Mouse (Mus musculus) midbrain, embryonic 15.5 days (tissue): Measurements from ENCODE around the gene Bach2. TPM values are rescaled to one million over a fixed set of nuclear protein-coding genes. Genes with fewer than 3 reads are reported as not detected.

Experiments
- ATAC-seq: fragments of 200-750 bp; cut with Nextera tagmentation; replicated peaks from 2 replicates; pipeline ENCODE4 v1.8.0; 2017; ENCODE audit warnings: moderate TSS enrichment
- H3K27ac ChIP-seq: fragments of 300-500 bp; sonication (generic); 2 replicates; pipeline ENCODE4 v1.5.1; 2015; ENCODE audit warnings: mild to moderate bottlenecking, inconsistent platforms
- H3K27me3 ChIP-seq: fragments of 300-500 bp; sonication (generic); replicated peaks from 2 replicates; pipeline ENCODE4 v1.6.1; 2015; ENCODE audit warnings: inconsistent platforms
- H3K36me3 ChIP-seq: fragments of 300-500 bp; sonication (generic); replicated peaks from 2 replicates; pipeline ENCODE4 v1.6.1; 2015; ENCODE audit warnings: inconsistent platforms
- H3K4me1 ChIP-seq: fragments of 300-500 bp; sonication (generic); 2 replicates; pipeline ENCODE4 v1.6.1; 2015; ENCODE audit warnings: inconsistent platforms
- H3K4me2 ChIP-seq: fragments of 300-500 bp; sonication (generic); 2 replicates; pipeline ENCODE4 v1.6.1; 2015; ENCODE audit warnings: inconsistent platforms, mild to moderate bottlenecking, moderate library complexity
- H3K4me3 ChIP-seq: fragments of 300-500 bp; sonication (generic); 2 replicates; pipeline ENCODE4 v1.5.1; 2015; ENCODE audit warnings: mild to moderate bottlenecking, inconsistent platforms
- H3K9ac ChIP-seq: fragments of 300-500 bp; sonication (generic); 2 replicates; pipeline ENCODE4 v1.6.1; 2015; ENCODE audit warnings: mild to moderate bottlenecking, inconsistent platforms
- H3K9me3 ChIP-seq: fragments of 300-500 bp; sonication (generic); 2 replicates; pipeline ENCODE4 v1.6.1; 2016; ENCODE audit warnings: inconsistent platforms
- WGBS: fragments of 180-500 bp; shearing (Covaris S2); methylation state at CpG from one replicate; pipeline ENCODE4 v1.1.7; 2015; ENCODE audit warnings: mixed read lengths; 5-methylcytosine and 5-hydroxymethylcytosine counted together
- polyA plus RNA-seq: library from polyadenylated mRNA; unstranded; fragments of >200 nt; fragmentation: Nextera tagmentation; extraction: Ambion mirVana; gene quantifications from 2 replicates; pipeline ENCODE4 v1.2.1, GENCODE M21; 2015

Gene Bach2
- polyA plus RNA-seq, 1 experiment from 2014 or later, result 22.3 TPM

DNA sequence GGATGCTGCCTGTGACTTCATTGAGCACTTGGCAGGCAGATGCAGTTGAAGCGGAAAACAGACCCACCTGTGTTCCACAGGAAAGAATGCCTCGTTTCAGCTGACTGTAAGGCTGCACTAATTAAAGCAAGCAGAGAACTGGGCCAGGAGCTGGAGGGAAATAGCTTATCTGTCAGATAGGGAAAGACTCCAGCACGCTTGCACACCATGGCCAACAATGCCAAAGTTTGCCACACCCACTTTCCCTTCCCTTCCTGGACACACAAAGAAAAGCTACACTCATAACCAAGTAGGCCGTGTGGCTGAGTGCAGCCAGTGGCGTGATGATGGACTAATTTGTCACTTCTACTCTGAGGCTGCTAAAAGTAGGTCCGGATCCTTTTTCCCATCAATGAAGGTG, 268.4 kb downstream of the Bach2 start:
- Histone ChIP-seq H3K27ac (no peak overlapping the region), H3K9ac (no peak overlapping the region), H3K27me3 (no peaks in the 10 kb centered on the region), H3K36me3 (no peaks in the 10 kb centered on the region), H3K4me1 (peaks cover 26% of the 10 kb centered on the region), H3K4me2 (no peak overlapping the region), H3K4me3 (no peak overlapping the region), H3K9me3 (no peaks in the 10 kb centered on the region)
- ATAC-seq, result no peak
- 84% methylated on average over 6 of the region's 6 CpGs for WGBS

DNA sequence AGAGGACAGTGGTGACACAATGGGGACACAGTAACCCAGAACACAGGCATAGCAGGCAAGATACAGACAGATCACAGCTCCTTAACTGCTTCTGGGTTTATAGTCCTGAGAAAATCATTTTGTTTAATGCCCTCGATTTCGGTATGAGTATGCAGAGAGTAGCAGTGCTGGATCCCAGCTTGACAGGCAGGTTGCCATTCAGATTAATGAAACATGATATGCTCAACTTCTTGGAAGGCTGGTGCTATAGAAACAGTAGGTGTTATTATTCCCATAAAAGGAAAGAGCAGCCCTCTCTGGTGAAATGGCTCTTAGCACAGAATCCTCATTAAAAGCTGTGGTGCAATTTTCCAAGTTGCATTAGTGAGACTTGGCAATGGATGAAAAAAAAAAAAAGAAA, 270.0 kb downstream of the Bach2 start:
- H3K4me3 ChIP-seq, result no peak overlapping the region
- no peaks in the 10 kb centered on the region for H3K36me3 ChIP-seq
- H3K27ac ChIP-seq, result peak overlapping the region; percentile 72
- no peaks in the 10 kb centered on the region for H3K27me3 ChIP-seq
- WGBS, result 9% methylated on average over 2 of the region's 2 CpGs
- 0 out of 2 replicates have a peak overlapping the region, but pooled peaks have one; percentile 2 for H3K4me2 ChIP-seq
- no peaks in the 10 kb centered on the region for H3K9me3 ChIP-seq
- no peak overlapping the region for H3K9ac ChIP-seq
- ATAC-seq, result peak; percentile 50; the same call in 1 of the 2 replicates
- peaks cover 26% of the 10 kb centered on the region for H3K4me1 ChIP-seq

DNA sequence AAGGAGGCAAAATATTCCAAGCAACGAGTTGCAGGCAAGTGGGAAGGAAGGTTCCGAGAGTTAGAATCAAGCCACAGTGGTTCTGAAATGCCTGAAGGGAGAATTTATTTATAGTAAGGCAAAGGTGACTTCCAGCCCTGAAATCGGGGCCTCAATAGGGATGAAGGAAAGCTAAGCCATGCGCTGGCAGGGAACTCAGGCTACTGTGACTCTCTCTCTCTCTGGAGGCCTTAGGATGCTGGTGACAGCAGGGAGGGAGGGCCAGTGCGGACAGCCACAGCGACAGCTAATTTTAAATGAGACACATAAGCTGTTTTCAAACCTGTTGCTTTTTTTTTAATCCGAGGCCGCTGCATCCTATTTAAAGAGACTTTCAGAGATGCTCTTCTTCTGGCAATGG, 270.4 kb downstream of the Bach2 start:
- no peak overlapping the region for H3K4me3 ChIP-seq
- H3K27ac ChIP-seq, result peak overlapping the region; percentile 72
- H3K4me1 ChIP-seq, result peaks cover 26% of the 10 kb centered on the region
- H3K36me3 ChIP-seq, result no peaks in the 10 kb centered on the region
- H3K9me3 ChIP-seq, result no peaks in the 10 kb centered on the region
- 0 out of 2 replicates have a peak overlapping the region, but pooled peaks have one; percentile 2 for H3K4me2 ChIP-seq
- ATAC-seq, result 0 out of 2 replicates have a peak, but pooled peaks have one; percentile 58
- WGBS, result 16% methylated on average over 8 of the region's 8 CpGs
- H3K27me3 ChIP-seq, result no peaks in the 10 kb centered on the region
- no peak overlapping the region for H3K9ac ChIP-seq

DNA sequence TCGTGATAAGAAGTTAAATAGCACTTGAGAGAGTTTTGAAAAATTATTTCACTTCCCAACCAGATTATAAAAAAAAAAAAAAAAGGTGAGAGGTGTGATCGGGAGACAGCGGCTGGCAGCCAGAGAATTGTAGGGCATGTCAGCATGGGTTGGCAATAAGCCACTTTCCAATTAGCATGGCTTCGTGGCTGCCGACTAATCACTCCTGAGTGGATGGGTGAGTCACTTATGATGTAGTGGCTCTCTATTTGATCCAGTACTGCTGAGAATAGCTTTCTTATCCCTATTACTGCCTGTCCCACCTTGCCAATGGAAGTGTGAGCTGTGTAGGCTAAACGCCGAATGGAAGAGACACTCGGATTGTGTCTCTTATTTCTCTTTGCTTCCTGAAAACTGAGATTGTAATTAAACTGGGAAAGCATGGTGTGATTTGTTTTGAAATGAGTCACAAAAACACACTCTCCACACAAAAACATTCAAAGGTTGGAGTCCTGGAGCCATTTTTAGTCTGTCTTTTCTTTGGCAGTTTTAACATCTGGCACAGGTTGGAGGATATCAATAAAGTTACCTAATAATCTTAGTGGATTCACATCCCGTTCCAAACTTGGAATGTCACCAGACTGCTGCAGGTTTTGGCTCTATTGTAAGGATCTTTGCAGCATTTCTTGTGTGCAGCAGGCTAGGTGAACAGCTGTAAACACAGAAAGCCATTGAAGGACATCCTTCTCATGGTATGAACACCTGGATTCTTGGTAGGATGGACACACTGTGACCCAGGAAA, 271.4 kb downstream of the Bach2 start:
- 0 out of 2 replicates have a peak overlapping the region, but pooled peaks have one; percentile 8 for H3K27ac ChIP-seq
- H3K9ac ChIP-seq, result no peak overlapping the region
- H3K9me3 ChIP-seq, result no peaks in the 10 kb centered on the region
- H3K4me1 ChIP-seq, result peaks cover 26% of the 10 kb centered on the region
- no peak overlapping the region for H3K4me3 ChIP-seq
- H3K4me2 ChIP-seq, result no peak overlapping the region
- no peaks in the 10 kb centered on the region for H3K27me3 ChIP-seq
- peak; percentile 25; the same call in 1 of the 2 replicates for ATAC-seq
- WGBS, result 50% methylated on average over 9 of the region's 9 CpGs
- H3K36me3 ChIP-seq, result no peaks in the 10 kb centered on the region

DNA sequence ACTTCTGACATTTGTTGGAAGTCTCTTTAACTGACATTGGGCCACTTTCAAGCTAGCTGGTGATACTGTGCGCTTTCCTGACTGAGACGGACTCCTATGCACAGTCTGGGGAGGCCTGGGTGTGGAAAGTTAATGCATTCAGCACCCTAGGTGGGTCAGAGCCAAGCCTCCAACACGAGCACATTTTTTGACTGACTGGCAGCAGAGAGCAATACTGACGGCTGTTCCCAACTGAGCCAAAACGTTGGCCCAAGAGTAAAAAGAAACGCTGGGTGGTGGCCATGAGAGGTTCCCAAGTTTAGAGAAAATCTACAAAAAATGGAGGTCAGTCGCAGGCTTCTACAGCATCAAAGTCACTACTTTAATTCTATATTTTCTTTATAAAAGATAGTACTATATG, 272.3 kb downstream of the Bach2 start:
- no peak overlapping the region for H3K4me3 ChIP-seq
- no peaks in the 10 kb centered on the region for H3K36me3 ChIP-seq
- peaks cover 26% of the 10 kb centered on the region for H3K4me1 ChIP-seq
- no peak overlapping the region for H3K27ac ChIP-seq
- ATAC-seq, result no peak
- H3K9me3 ChIP-seq, result no peaks in the 10 kb centered on the region
- H3K27me3 ChIP-seq, result no peaks in the 10 kb centered on the region
- H3K9ac ChIP-seq, result no peak overlapping the region
- 63% methylated on average over 7 of the region's 7 CpGs for WGBS
- H3K4me2 ChIP-seq, result no peak overlapping the region

DNA sequence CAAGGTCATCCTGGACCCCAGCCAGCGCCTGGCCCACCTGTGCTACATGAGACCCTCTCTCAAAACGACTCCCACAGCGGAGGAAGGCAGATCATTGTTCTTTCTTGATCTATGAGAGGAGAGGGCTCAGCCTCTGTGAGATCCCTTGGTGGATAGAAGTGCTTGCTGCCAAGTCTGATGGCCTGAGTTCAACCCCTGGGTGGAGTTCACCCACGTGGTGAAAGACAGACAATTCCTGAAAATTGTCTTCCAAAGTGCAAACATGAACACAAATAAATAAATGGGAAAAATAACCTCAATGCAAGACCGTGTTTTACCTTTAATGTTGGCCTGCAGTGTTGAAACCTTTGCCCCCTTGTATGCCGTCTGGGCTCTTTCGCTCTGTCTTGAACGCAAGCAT, 277.5 kb downstream of the Bach2 start:
- peaks cover 11% of the 10 kb centered on the region for H3K4me1 ChIP-seq
- no peaks in the 10 kb centered on the region for H3K9me3 ChIP-seq
- no peak overlapping the region for H3K9ac ChIP-seq
- H3K27me3 ChIP-seq, result no peaks in the 10 kb centered on the region
- WGBS, result 89% methylated on average over 8 of the region's 8 CpGs
- no peak for ATAC-seq
- no peaks in the 10 kb centered on the region for H3K36me3 ChIP-seq
- no peak overlapping the region for H3K4me3 ChIP-seq
- H3K27ac ChIP-seq, result no peak overlapping the region
- no peak overlapping the region for H3K4me2 ChIP-seq

DNA sequence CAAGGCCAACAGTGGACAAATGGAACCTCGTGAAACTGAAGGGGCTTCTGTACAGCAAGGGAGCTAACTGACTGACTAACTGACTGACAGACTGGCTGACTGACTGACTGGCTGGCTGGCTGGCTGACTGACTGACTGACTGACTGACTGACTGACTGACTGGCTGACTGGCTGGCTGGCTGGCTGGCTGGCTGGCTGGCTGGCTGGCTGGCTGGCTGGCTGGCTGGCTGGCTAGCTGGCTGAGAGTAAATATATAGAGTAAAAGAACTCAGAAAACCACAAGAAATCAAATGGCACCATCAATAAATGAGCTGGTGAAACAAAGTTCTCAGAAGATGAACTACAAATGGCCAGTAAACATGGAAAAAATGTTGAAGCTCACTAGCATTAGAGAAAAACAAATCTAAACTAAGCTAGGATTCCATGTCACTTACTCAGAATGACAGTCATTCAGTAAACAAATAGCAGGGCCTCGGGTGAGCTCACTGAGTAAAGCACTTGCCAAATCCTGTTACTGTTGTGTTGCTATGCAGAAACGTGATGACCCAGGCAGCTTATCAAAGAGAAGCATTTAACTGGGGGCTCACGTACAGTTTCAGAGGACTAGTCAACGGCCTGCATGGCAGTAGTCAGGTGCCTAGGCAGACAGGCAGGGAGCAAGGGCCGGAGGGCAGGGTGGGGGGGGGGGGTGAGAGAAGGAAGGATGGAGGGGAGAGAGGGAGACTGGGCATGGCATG, 280.4 kb downstream of the Bach2 start:
- no peak overlapping the region for H3K27ac ChIP-seq

DNA sequence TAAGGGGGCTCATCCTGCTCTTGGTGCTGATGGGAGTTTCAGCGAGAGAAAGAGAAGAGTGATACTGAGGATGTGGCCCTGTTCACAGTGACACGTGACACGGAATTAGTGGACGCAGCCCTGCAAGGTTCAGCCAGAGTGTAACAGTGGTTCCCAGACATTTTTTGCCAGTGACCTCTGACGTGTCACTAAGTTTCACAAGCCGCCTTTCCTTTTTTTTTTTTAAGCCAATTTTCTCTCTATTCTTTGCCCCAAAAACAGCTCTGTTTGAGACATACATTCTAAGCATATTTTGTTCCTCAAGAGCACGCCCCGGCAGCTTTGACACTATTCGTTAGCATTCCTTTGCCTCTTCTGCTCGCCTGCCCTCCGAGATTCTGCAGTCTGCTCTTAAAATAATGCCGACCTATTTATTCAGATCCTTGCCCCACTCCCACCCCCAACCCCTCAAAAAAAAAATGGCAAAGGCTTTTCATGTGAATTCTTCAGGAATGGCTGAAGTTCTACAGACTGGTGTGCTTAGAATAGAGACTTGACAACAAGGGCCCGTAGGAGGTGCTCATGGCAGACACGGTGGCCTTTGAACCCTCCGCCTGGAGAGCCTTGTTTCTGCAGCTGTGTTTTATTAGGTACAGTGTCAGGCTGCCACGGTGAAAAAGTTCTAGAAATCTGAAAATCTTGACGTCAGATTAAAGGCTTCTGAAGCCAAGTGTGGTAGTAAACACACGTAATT, 282.2 kb downstream of the Bach2 start:
- Histone ChIP-seq H3K27me3 (no peaks in the 10 kb centered on the region), H3K4me2 (no peak overlapping the region), H3K4me1 (peaks cover 13% of the 10 kb centered on the region), H3K27ac (no peak overlapping the region), H3K9ac (no peak overlapping the region), H3K9me3 (no peaks in the 10 kb centered on the region), H3K36me3 (no peaks in the 10 kb centered on the region), H3K4me3 (no peak overlapping the region)
- no peak for ATAC-seq
- WGBS, result 28% methylated on average over 18 of the region's 18 CpGs

More for the DNA sequence above, 280.4 kb downstream of the Bach2 start:
- Histone ChIP-seq H3K27me3 (no peaks in the 10 kb centered on the region), H3K36me3 (no peaks in the 10 kb centered on the region), H3K4me2 (no peak overlapping the region), H3K4me1 (peaks cover 13% of the 10 kb centered on the region), H3K4me3 (no peak overlapping the region), H3K9me3 (no peaks in the 10 kb centered on the region), H3K9ac (no peak overlapping the region)
- 43% methylated on average over 6 of the region's 6 CpGs for WGBS
- ATAC-seq, result 0 out of 2 replicates have a peak, but pooled peaks have one; percentile 29

DNA sequence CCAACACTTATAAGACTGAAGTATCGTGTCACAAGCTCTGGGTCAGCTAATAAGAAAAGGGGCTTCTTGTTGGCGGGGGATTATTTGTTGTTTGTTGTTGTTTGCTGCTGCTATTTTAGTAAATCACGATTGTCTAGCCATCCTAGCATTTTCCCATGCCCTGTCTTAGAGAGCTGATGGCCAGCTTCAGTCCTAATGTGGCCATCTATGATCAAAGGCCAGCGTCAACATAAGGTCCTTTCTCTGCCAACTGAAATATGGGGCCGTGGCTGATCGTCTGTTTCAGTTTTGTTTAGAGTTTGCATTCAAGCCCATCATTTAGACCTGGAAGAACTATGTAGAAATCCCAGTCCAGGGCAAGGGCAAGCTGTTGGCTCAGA, 282.7 kb downstream of the Bach2 start:
- WGBS, result 70% methylated on average over 6 of the region's 6 CpGs
- Histone ChIP-seq H3K4me1 (peaks cover 13% of the 10 kb centered on the region), H3K9ac (no peak overlapping the region), H3K9me3 (no peaks in the 10 kb centered on the region), H3K27me3 (no peaks in the 10 kb centered on the region), H3K4me2 (no peak overlapping the region), H3K27ac (no peak overlapping the region), H3K4me3 (no peak overlapping the region), H3K36me3 (no peaks in the 10 kb centered on the region)
- no peak for ATAC-seq

DNA sequence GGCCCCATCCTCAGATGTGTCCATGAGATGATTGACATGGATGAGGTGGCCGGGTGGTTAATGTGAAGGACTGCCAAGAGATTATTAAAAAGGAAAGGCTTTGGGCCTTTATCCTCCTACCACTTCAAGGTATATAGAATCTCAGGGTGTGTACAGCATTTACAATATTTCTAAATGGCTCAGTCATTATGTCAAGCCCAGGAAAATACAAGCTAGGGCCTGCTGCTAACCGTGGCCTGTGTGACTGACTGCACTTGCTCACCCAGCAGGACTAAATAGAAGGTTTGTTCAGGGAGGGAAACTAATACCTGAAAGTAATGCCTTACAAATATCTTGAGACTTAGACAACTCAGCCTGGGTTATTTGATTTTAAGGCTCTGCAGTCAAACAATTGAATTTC, 283.4 kb downstream of the Bach2 start:
- Histone ChIP-seq H3K9ac (no peak overlapping the region), H3K4me1 (peaks cover 19% of the 10 kb centered on the region), H3K36me3 (no peaks in the 10 kb centered on the region), H3K27me3 (no peaks in the 10 kb centered on the region), H3K9me3 (no peaks in the 10 kb centered on the region), H3K27ac (0 out of 2 replicates have a peak overlapping the region, but pooled peaks have one; percentile 8), H3K4me2 (no peak overlapping the region), H3K4me3 (no peak overlapping the region)
- no peak for ATAC-seq
- WGBS, result 48% methylated on average over 2 of the region's 2 CpGs

DNA sequence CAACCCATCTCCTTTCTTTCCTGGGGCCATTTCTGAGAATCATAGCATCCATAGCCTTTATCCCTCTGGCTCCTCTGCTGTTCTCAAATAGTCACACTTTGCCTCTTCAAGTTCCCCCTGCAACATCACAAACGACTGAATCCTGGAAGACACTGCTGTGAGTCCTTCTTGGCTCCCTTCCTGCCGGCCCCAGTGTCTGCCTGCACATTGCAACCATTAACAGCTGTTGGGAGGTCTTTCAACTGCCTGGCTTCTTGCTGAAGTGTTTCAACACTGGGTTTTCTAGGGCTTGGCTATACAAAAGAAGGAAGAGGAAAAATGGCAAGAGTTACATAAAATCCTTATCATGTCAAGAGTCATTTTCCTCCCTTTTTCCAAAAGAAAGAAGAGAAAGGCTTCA, 285.7 kb downstream of the Bach2 start:
- H3K36me3 ChIP-seq, result no peaks in the 10 kb centered on the region
- H3K4me1 ChIP-seq, result peaks cover 22% of the 10 kb centered on the region
- no peak overlapping the region for H3K27ac ChIP-seq
- H3K9me3 ChIP-seq, result no peaks in the 10 kb centered on the region
- no peak overlapping the region for H3K9ac ChIP-seq
- ATAC-seq, result no peak
- no peak overlapping the region for H3K4me3 ChIP-seq
- H3K4me2 ChIP-seq, result no peak overlapping the region
- WGBS, result 51% methylated on average over 2 of the region's 2 CpGs
- no peaks in the 10 kb centered on the region for H3K27me3 ChIP-seq

DNA sequence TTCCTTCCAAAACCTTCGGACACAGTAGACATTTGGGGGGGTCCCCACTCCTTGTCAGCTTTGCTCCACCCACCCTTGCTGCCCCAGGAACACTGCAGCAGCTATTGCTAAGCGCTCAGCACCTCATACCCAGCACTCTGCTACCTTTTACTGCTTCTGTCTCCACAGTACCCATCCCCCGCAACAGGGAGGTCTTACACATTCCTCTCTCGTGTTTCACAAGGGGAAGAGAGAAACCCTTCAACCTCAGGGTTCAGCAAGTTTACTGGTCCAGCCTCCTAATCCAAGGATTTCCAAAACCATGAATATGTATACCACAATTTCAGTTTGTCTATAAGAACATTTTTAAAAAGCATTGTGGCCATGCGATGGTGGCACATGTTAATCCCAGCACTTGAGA, 286.4 kb downstream of the Bach2 start:
- Histone ChIP-seq H3K27me3 (no peaks in the 10 kb centered on the region), H3K9ac (no peak overlapping the region), H3K36me3 (no peaks in the 10 kb centered on the region), H3K9me3 (no peaks in the 10 kb centered on the region), H3K4me2 (no peak overlapping the region), H3K4me3 (no peak overlapping the region), H3K27ac (no peak overlapping the region), H3K4me1 (peaks cover 30% of the 10 kb centered on the region)
- ATAC-seq, result no peak
- 72% methylated on average over 5 of the region's 5 CpGs for WGBS
